Mouse (Mus musculus): ENCODE data around the gene Olfr161. TPM values are rescaled to one million over a fixed set of nuclear protein-coding genes. Genes with fewer than 3 reads are reported as not detected.
"Not testable (repeated sequence)": the region's sequence is repeated elsewhere in the genome, so short reads cannot be mapped to it uniquely, and the experiment has no call there.

Olfr161 gene
- not detected for total RNA-seq (2021)
- long read RNA-seq, experiment 1 = 0 reads
- long read RNA-seq, experiment 2 = 0 reads

DNA sequence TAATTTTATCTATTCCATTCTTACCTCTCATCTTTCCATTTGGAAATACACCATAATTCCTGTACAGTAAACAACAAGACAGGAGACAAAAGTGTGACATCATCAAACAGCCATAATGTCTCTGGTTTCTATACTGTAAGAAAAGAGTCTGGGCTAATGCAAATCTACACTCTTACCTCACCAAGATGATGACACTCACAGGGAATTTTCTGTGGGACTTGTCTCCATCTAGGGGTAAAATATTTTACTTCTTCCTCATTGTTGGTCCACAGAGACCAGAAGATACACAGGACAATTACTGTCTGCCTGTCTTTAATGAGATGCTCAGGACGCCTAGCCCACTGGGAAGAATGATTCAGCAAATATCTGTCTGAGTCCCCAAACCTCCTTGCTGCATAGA lies at the start of gene Olfr161:
Gene Olfr161 (plus strand): TSS at position 352 of the 400 bp plus-strand sequence.
- DNase-seq = no peak

DNA sequence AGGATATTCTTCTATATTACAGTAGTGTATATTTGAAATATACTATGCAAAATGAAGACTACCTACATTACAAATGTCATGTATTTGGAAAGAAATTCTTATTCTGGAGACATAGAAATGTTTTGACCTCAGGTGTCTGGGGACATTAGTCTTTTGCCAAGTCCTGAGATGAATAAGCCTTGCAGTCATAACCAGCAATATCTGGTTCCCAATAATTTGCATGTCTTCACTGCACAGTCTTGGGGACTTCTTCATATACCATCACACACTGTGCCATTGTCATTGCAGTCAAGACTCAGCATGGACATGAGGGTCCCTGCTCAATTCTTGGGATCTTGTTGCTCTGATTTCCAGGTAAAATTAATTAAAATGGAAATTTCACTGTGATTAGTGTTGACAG lies 27.3 kb upstream of the Olfr161 start:
- DNase-seq = no peak

DNA sequence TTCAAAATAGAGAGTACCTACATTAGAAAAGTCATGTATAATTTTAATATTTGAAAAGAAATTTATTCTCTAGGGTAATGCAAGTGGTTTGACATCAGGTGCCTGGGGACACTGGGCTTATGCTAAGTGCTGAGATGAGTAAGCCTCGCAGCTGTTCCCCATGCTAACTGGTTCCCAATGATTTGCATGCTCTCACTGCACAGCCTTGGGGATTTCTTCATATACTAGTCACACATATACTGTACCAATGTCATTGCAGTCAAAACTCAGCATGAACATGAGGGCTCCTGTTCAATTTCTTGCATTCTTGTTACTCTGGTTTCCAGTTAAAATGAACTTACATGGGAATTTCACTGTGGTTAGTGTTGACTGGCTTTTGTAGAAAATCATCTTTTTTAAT lies 13.2 kb upstream of the Olfr161 start:
- not testable (repeated sequence) for DNase-seq

DNA sequence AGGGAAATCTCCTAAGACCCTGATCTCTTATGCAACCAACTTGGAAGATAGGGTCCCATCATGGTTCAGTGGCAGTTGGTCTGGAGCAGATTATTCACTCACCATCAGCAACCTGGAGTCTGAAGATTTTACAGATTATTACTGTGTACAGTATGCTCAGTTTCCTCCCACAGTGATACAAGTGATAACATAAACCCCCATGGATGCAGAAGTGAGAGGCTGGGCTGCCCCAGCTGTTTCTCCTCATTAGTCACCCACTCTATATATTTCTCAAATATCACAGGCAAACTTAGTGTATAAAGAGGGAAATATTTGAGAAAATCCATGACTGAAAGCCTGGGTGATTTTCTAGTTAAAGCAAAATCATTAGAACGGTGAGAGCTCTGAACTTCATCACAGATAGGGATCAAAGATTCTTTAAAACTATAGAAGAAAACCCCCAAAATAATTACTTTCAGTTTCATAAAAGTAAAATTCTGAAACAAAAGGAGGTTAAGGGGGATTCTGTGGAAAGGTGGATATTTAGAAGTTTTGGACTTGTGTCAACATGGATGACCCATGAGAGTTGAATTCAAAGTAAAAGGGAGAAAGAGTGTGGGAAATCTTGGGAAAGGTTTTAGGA lies 12.5 kb upstream of the Olfr161 start:
- not testable (repeated sequence) for DNase-seq

DNA sequence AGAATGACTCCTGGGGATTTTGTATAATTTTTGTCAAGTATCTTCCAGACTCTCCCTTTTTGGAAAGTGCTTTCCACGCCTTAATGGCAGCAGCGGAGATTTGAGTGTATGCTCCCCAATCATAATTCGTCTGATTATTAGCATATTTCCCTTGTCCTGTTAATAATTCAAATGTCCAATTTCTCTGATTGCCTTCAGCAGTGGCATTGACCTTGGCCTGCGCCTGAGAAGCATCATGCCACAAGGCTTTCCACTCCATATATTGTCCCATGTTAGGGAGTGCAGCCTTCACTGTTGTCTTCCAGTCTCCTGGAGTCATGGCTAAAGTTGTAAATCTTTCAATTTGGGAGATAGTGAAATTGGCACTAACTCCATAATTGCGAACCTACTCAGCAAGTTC lies 40.5 kb downstream of the Olfr161 start:
- peak; percentile 27 to 61 for DNase-seq

DNA sequence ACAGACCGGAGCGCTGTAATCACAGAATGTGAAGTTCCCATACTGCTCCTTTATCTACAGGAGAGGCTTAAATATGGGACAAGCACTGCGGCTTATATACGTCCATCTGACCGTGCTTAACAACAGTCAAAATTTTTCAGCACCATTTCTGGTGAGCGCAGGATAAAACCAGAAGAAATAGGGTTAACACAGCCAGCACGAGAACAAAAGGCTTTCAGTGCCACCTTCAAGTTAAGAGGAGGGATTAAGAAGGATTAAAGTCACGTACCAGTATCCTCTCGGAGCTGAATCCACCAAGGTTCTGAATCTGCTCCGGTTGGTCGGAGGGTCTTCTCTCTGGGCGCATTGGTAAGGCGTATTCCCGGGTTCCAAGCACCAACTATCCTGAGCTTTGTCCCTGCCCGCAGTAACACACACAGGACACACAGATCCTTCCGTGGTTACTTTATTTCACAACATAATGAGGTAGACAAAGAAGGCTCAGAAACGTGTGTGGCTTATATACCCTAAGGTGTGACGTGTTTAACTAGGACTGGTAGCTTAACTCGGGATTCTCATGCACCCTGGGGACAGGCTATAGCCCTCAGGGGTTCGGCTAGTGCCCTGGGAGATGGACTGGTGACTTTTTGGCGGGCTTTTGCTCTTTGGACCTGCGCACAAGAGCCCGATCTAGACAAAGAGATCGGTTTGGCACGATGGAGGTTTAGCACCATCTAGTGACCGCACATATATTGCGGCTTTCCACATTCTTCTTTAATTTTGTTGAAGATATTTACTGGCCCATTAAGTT lies 41.9 kb downstream of the Olfr161 start:
- peak; percentile 39 to 52 for DNase-seq

Other genes starting within 250 kb of the Olfr161 start
- not detected for gene Mefv, start 127.1 kb downstream of the Olfr161 start, total RNA-seq (2021)
- 10 to 100 TPM; 18.1 to 23.8 TPM for gene Zfp263, start 153.1 kb downstream of the Olfr161 start, total RNA-seq (2021)
- gene Olfr15, start 239.8 kb downstream of the Olfr161 start, total RNA-seq (2021) = not detected